Mouse (Mus musculus): Measurements from ENCODE around the gene Whamm. TPM values are rescaled to one million over a fixed set of nuclear protein-coding genes. Genes with fewer than 3 reads are reported as not detected.

Whamm gene
- 5.2 and 7.7 TPM in 2 replicates for polyA plus RNA-seq (2015; fragmentation: Nextera tagmentation; extraction: Ambion mirVana)

DNA sequence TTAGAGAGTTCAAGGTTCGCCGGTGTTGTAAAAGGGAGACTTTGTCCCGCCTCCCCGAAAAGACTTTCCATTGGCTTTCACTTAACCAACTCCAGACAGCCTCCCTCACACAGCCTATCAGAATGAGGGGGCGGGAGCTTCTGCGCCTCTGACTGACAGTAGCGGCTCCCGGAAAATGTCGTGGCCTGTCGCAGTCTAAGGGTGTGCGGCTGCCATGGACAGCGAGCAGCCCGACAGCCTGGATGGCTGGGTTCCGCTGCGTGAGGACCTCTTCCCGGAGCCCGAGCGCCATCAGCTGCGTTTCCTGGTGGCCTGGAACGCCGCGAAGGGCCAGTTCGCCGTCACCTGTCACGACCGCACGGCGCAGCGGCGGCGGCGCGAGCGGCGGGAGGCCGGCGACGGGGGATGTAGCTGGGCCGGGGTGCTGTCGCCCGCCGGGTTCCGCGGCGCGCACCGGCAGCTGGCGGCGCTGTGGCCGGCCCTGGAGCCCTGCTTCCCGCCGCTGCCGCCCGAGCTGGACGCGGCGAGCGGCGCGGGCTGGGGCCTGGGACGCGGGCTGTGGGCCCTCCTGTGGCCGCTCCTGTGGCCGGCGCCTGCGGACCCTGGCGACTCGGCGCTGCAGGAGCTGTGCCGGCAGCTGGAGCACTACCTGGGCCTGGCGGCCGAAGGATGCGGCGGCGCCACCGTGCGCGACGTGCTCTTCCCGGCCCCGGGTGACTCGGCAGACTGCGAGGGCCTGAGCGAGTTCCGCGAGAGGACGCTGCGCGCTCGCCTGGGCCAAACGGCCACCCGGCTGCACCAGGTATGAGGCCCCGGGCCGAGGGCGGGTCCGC lies at the start of gene Whamm:
Whamm (plus strand) TSS at position 159 of the 833 bp plus-strand sequence.

DNA sequence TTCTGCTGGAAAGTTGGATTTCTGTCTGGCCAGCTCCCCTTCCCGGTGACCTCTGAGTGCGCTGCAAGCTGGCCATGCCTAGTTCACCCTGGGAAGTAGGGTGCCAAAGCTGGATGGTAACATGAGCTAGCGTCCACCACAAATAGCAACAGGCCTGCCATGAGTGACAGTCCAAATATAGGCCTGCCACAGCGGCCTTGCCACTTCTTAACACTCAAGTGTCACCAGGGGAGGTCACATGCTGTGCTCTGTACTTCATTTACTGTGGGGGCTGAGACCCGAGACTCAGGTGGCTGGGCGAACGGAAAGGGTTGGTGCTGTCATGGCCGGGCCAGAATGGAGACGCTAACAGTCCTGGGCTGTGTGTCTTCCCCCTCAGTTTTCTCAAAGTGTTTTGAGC lies 4.2 kb upstream of the Whamm start, which contains the start of gene Fsd2:
Fsd2 (minus strand) TSS at position 53 of the 400 bp plus-strand sequence.

Other genes with a start within 250 kb of the Whamm start
- 1,416 and 2,217 TPM in 2 replicates for gene Rps17, start 226.0 kb upstream of the Whamm start, polyA plus RNA-seq (2015; fragmentation: Nextera tagmentation; extraction: Ambion mirVana)
- 6.1 and 8.3 TPM in 2 replicates for gene Cpeb1, start 115.8 kb upstream of the Whamm start, polyA plus RNA-seq (2015; fragmentation: Nextera tagmentation; extraction: Ambion mirVana)
- gene Ap3b2, start 77.3 kb upstream of the Whamm start, polyA plus RNA-seq (2015; fragmentation: Nextera tagmentation; extraction: Ambion mirVana) = 12.3 and 20.9 TPM in 2 replicates
- gene BC048679, start 73.0 kb upstream of the Whamm start, polyA plus RNA-seq (2015; fragmentation: Nextera tagmentation; extraction: Ambion mirVana) = not detected in 2 replicates
- 0.06 and 0.46 TPM in 2 replicates for gene Fsd2, start 4.3 kb upstream of the Whamm start, polyA plus RNA-seq (2015; fragmentation: Nextera tagmentation; extraction: Ambion mirVana)
- gene Homer2, start 136.3 kb downstream of the Whamm start, polyA plus RNA-seq (2015; fragmentation: Nextera tagmentation; extraction: Ambion mirVana) = 2.4 and 3.3 TPM in 2 replicates
- 168 and 170 TPM in 2 replicates for gene Ramac, start 191.7 kb downstream of the Whamm start, polyA plus RNA-seq (2015; fragmentation: Nextera tagmentation; extraction: Ambion mirVana)
- gene 3110040N11Rik, start 218.2 kb downstream of the Whamm start, polyA plus RNA-seq (2015; fragmentation: Nextera tagmentation; extraction: Ambion mirVana) = 84.2 and 99.0 TPM in 2 replicates

Data from adrenal gland, postnatal 0 days (tissue).